Mouse (Mus musculus): Measurements from ENCODE around the gene Cntn1.

GRCm38 (mm10) chr15:92364592-92364991, 313.6 kb downstream of the Cntn1 start:
- no peak for TF ChIP-seq CTCF (IDR thresholded peaks at IDR 0.05; ENCODE audit: borderline replicate concordance, insufficient read depth, low read length)
- no peak for TF ChIP-seq POLR2A (IDR thresholded peaks at IDR 0.05; ENCODE audit: low read depth, low read length)

Measured in embryonic fibroblast, embryonic 13.5 days (primary cell).